Mouse (Mus musculus): ENCODE data around the gene Erbb3. TPM values are rescaled to one million over a fixed set of nuclear protein-coding genes. Genes with fewer than 3 reads are reported as not detected.
A peak's percentile ranks its signal among the peaks of the same experiment; 100 is the strongest.

Gene Erbb3
- polyA plus RNA-seq, 1 experiment: 0.08 TPM

- TF ChIP-seq GATA1 (IDR thresholded peaks at IDR 0.05; ENCODE audit: borderline replicate concordance, low read length) (no peak), FLI1 (IDR thresholded peaks at IDR 0.05; ENCODE audit: low read length) (no peak)
- Histone ChIP-seq H3K4me3 (replicated peaks) (no peak overlapping the region), H3K9me3 (no peaks in the 10 kb centered on the region), H3K27me3 (replicated peaks) (peaks cover 88% of the 10 kb centered on the region), H3K36me3 (replicated peaks; ENCODE audit: low read length) (no peaks in the 10 kb centered on the region), H3K4me1 (peaks cover 54% of the 10 kb centered on the region)
Measured at GRCm38 (mm10) chr10:128587697-128588096, 1.8 kb downstream of the Erbb3 start.

GRCm38 (mm10) chr10:128587120-128587519 is 2.3 kb downstream of the Erbb3 start:
- peaks cover 52% of the 10 kb centered on the region for H3K4me1 ChIP-seq
- H3K36me3 ChIP-seq (replicated peaks; ENCODE audit: low read length): no peaks in the 10 kb centered on the region
- H3K9me3 ChIP-seq: no peaks in the 10 kb centered on the region
- H3K4me3 ChIP-seq (replicated peaks): no peak overlapping the region
- TF ChIP-seq GATA1 (IDR thresholded peaks at IDR 0.05; ENCODE audit: borderline replicate concordance, low read length) (no peak), FLI1 (IDR thresholded peaks at IDR 0.05; ENCODE audit: low read length) (no peak)
- H3K27me3 ChIP-seq (replicated peaks): peaks cover 87% of the 10 kb centered on the region

GRCm38 (mm10) chr10:128586546-128586945 is 2.9 kb downstream of the Erbb3 start:
- no peaks in the 10 kb centered on the region for H3K9me3 ChIP-seq
- TF ChIP-seq GATA1 (IDR thresholded peaks at IDR 0.05; ENCODE audit: borderline replicate concordance, low read length): no peak
- TF ChIP-seq FLI1 (IDR thresholded peaks at IDR 0.05; ENCODE audit: low read length): no peak
- H3K4me3 ChIP-seq (replicated peaks): no peak overlapping the region
- peaks cover 47% of the 10 kb centered on the region for H3K4me1 ChIP-seq
- H3K27me3 ChIP-seq (replicated peaks): peaks cover 87% of the 10 kb centered on the region
- H3K36me3 ChIP-seq (replicated peaks; ENCODE audit: low read length): no peaks in the 10 kb centered on the region

GRCm38 (mm10) chr10:128584386-128584785 is 5.1 kb downstream of the Erbb3 start:
- H3K9me3 ChIP-seq: no peaks in the 10 kb centered on the region
- peaks cover 79% of the 10 kb centered on the region for H3K27me3 ChIP-seq (replicated peaks)
- no peaks in the 10 kb centered on the region for H3K36me3 ChIP-seq (replicated peaks; ENCODE audit: low read length)
- H3K4me1 ChIP-seq: peaks cover 31% of the 10 kb centered on the region
- no peak overlapping the region for H3K4me3 ChIP-seq (replicated peaks)
- TF ChIP-seq GATA1 (IDR thresholded peaks at IDR 0.05; ENCODE audit: borderline replicate concordance, low read length): no peak
- no peak for TF ChIP-seq FLI1 (IDR thresholded peaks at IDR 0.05; ENCODE audit: low read length)

GRCm38 (mm10) chr10:128583644-128584043 is 5.8 kb downstream of the Erbb3 start:
- Histone ChIP-seq H3K4me3 (replicated peaks) (no peak overlapping the region), H3K27me3 (replicated peaks) (peaks cover 76% of the 10 kb centered on the region), H3K4me1 (peaks cover 23% of the 10 kb centered on the region), H3K9me3 (no peaks in the 10 kb centered on the region), H3K36me3 (replicated peaks; ENCODE audit: low read length) (no peaks in the 10 kb centered on the region)
- TF ChIP-seq GATA1 (IDR thresholded peaks at IDR 0.05; ENCODE audit: borderline replicate concordance, low read length) (no peak), FLI1 (IDR thresholded peaks at IDR 0.05; ENCODE audit: low read length) (no peak)

GRCm38 (mm10) chr10:128579731-128580130 is 9.7 kb downstream of the Erbb3 start:
- no peak for TF ChIP-seq FLI1 (IDR thresholded peaks at IDR 0.05; ENCODE audit: low read length)
- TF ChIP-seq GATA1 (IDR thresholded peaks at IDR 0.05; ENCODE audit: borderline replicate concordance, low read length): no peak
- Histone ChIP-seq H3K27me3 (replicated peaks) (peaks cover 56% of the 10 kb centered on the region), H3K9me3 (peaks cover 3% of the 10 kb centered on the region; the same call in 1 of the 2 replicates), H3K36me3 (replicated peaks; ENCODE audit: low read length) (no peaks in the 10 kb centered on the region), H3K4me1 (peaks cover 12% of the 10 kb centered on the region), H3K4me3 (replicated peaks) (no peak overlapping the region)

GRCm38 (mm10) chr10:128579298-128579697 is 10.2 kb downstream of the Erbb3 start:
- Histone ChIP-seq H3K4me3 (replicated peaks) (no peak overlapping the region), H3K9me3 (peaks cover 3% of the 10 kb centered on the region; the same call in 1 of the 2 replicates), H3K4me1 (peaks cover 12% of the 10 kb centered on the region), H3K36me3 (replicated peaks; ENCODE audit: low read length) (no peaks in the 10 kb centered on the region), H3K27me3 (replicated peaks) (peaks cover 52% of the 10 kb centered on the region)
- TF ChIP-seq FLI1 (IDR thresholded peaks at IDR 0.05; ENCODE audit: low read length): no peak
- no peak for TF ChIP-seq GATA1 (IDR thresholded peaks at IDR 0.05; ENCODE audit: borderline replicate concordance, low read length)

GRCm38 (mm10) chr10:128578330-128578729 is 11.1 kb downstream of the Erbb3 start:
- H3K4me3 ChIP-seq (replicated peaks): no peak overlapping the region
- no peaks in the 10 kb centered on the region for H3K36me3 ChIP-seq (replicated peaks; ENCODE audit: low read length)
- H3K4me1 ChIP-seq: peaks cover 3% of the 10 kb centered on the region; the same call in 1 of the 2 replicates
- no peak for TF ChIP-seq GATA1 (IDR thresholded peaks at IDR 0.05; ENCODE audit: borderline replicate concordance, low read length)
- TF ChIP-seq FLI1 (IDR thresholded peaks at IDR 0.05; ENCODE audit: low read length): no peak
- peaks cover 3% of the 10 kb centered on the region; the same call in 1 of the 2 replicates for H3K9me3 ChIP-seq
- peaks cover 52% of the 10 kb centered on the region for H3K27me3 ChIP-seq (replicated peaks)

- no peak for TF ChIP-seq GATA1 (IDR thresholded peaks at IDR 0.05; ENCODE audit: borderline replicate concordance, low read length)
- no peak for TF ChIP-seq FLI1 (IDR thresholded peaks at IDR 0.05; ENCODE audit: low read length)
- Histone ChIP-seq H3K9me3 (peaks cover 3% of the 10 kb centered on the region; the same call in 1 of the 2 replicates), H3K4me3 (replicated peaks) (no peak overlapping the region), H3K27me3 (replicated peaks) (peaks cover 56% of the 10 kb centered on the region), H3K4me1 (peaks cover 6% of the 10 kb centered on the region; the same call in 1 of the 2 replicates), H3K36me3 (replicated peaks; ENCODE audit: low read length) (no peaks in the 10 kb centered on the region)
Measured at GRCm38 (mm10) chr10:128575063-128575462, 14.4 kb downstream of the Erbb3 start.

GRCm38 (mm10) chr10:128565788-128566531 is 23.5 kb downstream of the Erbb3 start, which contains the start of gene Pa2g4:
TSS of gene Pa2g4 (minus strand) at chr10:128565987.
- peaks cover 41% of the 10 kb centered on the region for H3K4me1 ChIP-seq
- peaks cover 13% of the 10 kb centered on the region for H3K27me3 ChIP-seq (replicated peaks)
- no peak for TF ChIP-seq FLI1 (IDR thresholded peaks at IDR 0.05; ENCODE audit: low read length)
- TF ChIP-seq GATA1 (IDR thresholded peaks at IDR 0.05; ENCODE audit: borderline replicate concordance, low read length): no peak
- H3K9me3 ChIP-seq: no peaks in the 10 kb centered on the region
- peaks cover 30% of the 10 kb centered on the region for H3K36me3 ChIP-seq (replicated peaks; ENCODE audit: low read length)
- H3K4me3 ChIP-seq (replicated peaks): peak within 1 kb of the TSS; percentile 99

Measured in megakaryocyte, embryonic 14.5 days (primary cell).